Mouse (Mus musculus): ENCODE results near the gene Vmn2r48. TPM values are rescaled to one million over a fixed set of nuclear protein-coding genes. Genes with fewer than 3 reads are reported as not detected.
"Not testable (repeated sequence)": the region's sequence is repeated elsewhere in the genome, so short reads cannot be mapped to it uniquely, and the experiment has no call there.

Gene Vmn2r48
- not detected in 2 replicates for polyA plus RNA-seq (2011; ENCODE audit: insufficient read depth, insufficient read length, low replicate concordance, missing spikeins)

DNA sequence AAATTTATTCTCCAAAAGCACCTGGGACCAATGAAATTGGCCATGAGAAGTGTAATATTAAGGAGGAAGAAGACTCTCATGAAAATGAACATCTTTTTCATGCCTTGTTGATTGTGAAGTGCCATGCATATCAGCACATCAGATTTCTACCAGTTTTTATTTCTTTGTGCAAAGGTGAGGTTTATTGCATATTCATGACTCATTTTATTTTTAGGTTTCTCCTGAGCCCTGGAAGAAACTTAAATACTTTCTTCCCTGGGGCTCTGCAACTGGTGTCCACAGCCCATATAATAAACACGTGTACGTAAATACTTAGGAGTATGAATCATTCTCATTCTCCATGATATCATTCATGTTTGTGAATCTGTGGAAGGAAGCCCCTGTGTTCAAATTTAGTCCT is at the start of gene Vmn2r48:
Gene Vmn2r48 (minus strand): TSS at position 101 of the 400 bp plus-strand sequence.
- not testable (repeated sequence) for H3K4me1 ChIP-seq (ENCODE audit: control insufficient read depth, insufficient read depth, low read length); H3K4me3 ChIP-seq (replicated peaks; ENCODE audit: control insufficient read depth, low read depth, low read length); H3K27ac ChIP-seq (ENCODE audit: control insufficient read depth, insufficient read depth, low read depth, low read length, poor library complexity)
- WGBS: 76% methylated on average over 2 of the region's 2 CpGs

DNA sequence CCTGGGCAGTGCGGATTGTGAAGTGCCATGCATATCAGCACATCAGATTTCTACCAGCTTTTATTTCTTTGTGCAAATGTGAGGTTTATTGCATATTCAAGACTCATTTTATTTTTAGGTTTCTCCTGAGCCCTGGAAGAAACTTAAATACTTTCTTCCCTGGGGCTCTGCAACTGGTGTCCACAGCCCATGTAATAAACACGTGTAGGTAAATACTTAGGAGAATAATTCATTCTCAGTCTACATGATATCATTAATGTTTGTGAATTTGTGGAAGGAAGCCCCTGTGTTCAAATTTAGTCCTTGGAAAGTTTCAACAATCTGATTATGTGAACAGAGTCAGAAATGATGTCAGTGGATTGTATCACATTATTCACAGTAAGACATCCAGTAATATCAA is 38.8 kb upstream of the Vmn2r48 start, which contains the start of gene Vmn2r49:
Gene Vmn2r49 (minus strand): TSS at position 101 of the 400 bp plus-strand sequence.
- H3K27ac ChIP-seq (ENCODE audit: control insufficient read depth, insufficient read depth, low read depth, low read length, poor library complexity); H3K4me3 ChIP-seq (replicated peaks; ENCODE audit: control insufficient read depth, low read depth, low read length); H3K4me1 ChIP-seq (ENCODE audit: control insufficient read depth, insufficient read depth, low read length): not testable (repeated sequence)
- 63% methylated on average over 2 of the region's 2 CpGs for WGBS

Other genes starting within 250 kb of the Vmn2r48 start
- gene Vmn2r46, start 183.0 kb downstream of the Vmn2r48 start, polyA plus RNA-seq (2011; ENCODE audit: insufficient read depth, insufficient read length, low replicate concordance, missing spikeins): not detected in 2 replicates
- gene Vmn2r47, start 112.3 kb downstream of the Vmn2r48 start, polyA plus RNA-seq (2011; ENCODE audit: insufficient read depth, insufficient read length, low replicate concordance, missing spikeins): not detected in 2 replicates
- gene Vmn2r49, start 38.7 kb upstream of the Vmn2r48 start, polyA plus RNA-seq (2011; ENCODE audit: insufficient read depth, insufficient read length, low replicate concordance, missing spikeins): not detected in 2 replicates
- gene Vmn2r50, start 99.7 kb upstream of the Vmn2r48 start, polyA plus RNA-seq (2011; ENCODE audit: insufficient read depth, insufficient read length, low replicate concordance, missing spikeins): not detected in 2 replicates
- not detected in 2 replicates for gene Vmn2r51, start 152.2 kb upstream of the Vmn2r48 start, polyA plus RNA-seq (2011; ENCODE audit: insufficient read depth, insufficient read length, low replicate concordance, missing spikeins)
- not detected in 2 replicates for gene Vmn2r52, start 223.0 kb upstream of the Vmn2r48 start, polyA plus RNA-seq (2011; ENCODE audit: insufficient read depth, insufficient read length, low replicate concordance, missing spikeins)

All from bone marrow, adult 2 months (tissue).